Mouse (Mus musculus) G1E (cell line): Measurements from ENCODE around the gene Bcl2l12. TPM values are rescaled to one million over a fixed set of nuclear protein-coding genes. Genes with fewer than 3 reads are reported as not detected.
"Not testable (repeated sequence)": the region's sequence is repeated elsewhere in the genome, so short reads cannot be mapped to it uniquely, and the experiment has no call there.

Experiments used
- ATAC-seq: 2 replicates; pipeline ENCODE4 v1.8.0; 2016; ENCODE audit warnings: mild to moderate bottlenecking; ENCODE audit not compliant: insufficient number of reproducible peaks, poor library complexity, low FRiP score, severe bottlenecking; ENCODE audit errors: extremely low read depth
- DNase-seq: peaks from one replicate; pipeline ENCODE4 v3.0.0; 2012; ENCODE audit warnings: low spot score
- H3K27me3 ChIP-seq: 2 replicates; pipeline ENCODE4 v1.6.1; 2012; ENCODE audit warnings: mild to moderate bottlenecking, low read length, inconsistent platforms; ENCODE audit not compliant: insufficient read depth
- H3K36me3 ChIP-seq: replicated peaks from 2 replicates; pipeline ENCODE3; 2012; ENCODE audit warnings: mild to moderate bottlenecking, inconsistent platforms
- H3K4me1 ChIP-seq: 2 replicates; pipeline ENCODE4 v1.6.1; 2012; ENCODE audit warnings: low read depth, low read length, inconsistent platforms, mixed read lengths; ENCODE audit not compliant: insufficient read depth
- H3K4me3 ChIP-seq: 2 replicates; pipeline ENCODE4 v1.5.1; 2012; ENCODE audit warnings: low read depth, mild to moderate bottlenecking, inconsistent platforms, low read length, moderate library complexity, mixed read lengths
- H3K9me3 ChIP-seq: replicated peaks from 2 replicates; pipeline ENCODE4 v1.6.1; 2012; ENCODE audit warnings: inconsistent platforms
- CTCF ChIP-seq: IDR thresholded peaks from 2 replicates; pipeline ENCODE4 v1.5.1; 2012; ENCODE audit warnings: low read depth, low read length, inconsistent platforms, mixed read lengths
- GATA1 ChIP-seq: IDR thresholded peaks from 2 replicates; pipeline ENCODE4 v1.6.1; 2012; ENCODE audit warnings: borderline replicate concordance, low read length, inconsistent platforms, mixed read lengths
- GATA2 ChIP-seq: IDR thresholded peaks from 2 replicates; pipeline ENCODE4 v1.6.1; 2012; ENCODE audit warnings: low read depth, low read length, inconsistent platforms, borderline replicate concordance
- POLR2AphosphoS5 ChIP-seq: IDR thresholded peaks from 2 replicates; pipeline ENCODE4 v1.6.1; 2012; ENCODE audit warnings: low read depth, low read length, inconsistent platforms; ENCODE audit not compliant: insufficient replicate concordance
- TAL1 ChIP-seq: conservative IDR thresholded peaks from 2 replicates; pipeline ENCODE4 v1.6.1; 2012; ENCODE audit warnings: low read depth, low read length, inconsistent platforms, mixed read lengths
- polyA plus RNA-seq: library from polyadenylated mRNA; stranded (reverse); fragments of >175 nt; gene quantifications from 2 replicates; pipeline ENCODE4 v1.2.3, GENCODE M21; 2012
- total RNA-seq, 2 experiments: library from RNA; stranded (forward) in 1 of 2; stranded (reverse) in 1 of 2; fragments of 200-1000 nt in 1 of 2; fragments of >200 nt in 1 of 2; fragmentation: Nextera tagmentation in 1 of 2; gene quantifications; 2 replicates each; pipeline ENCODE4 v1.2.3; 2014 to 2017

Gene Bcl2l12
- total and polyA plus RNA-seq, 3 experiments = 11.1 to 74.6 (median 15.6) TPM

DNA sequence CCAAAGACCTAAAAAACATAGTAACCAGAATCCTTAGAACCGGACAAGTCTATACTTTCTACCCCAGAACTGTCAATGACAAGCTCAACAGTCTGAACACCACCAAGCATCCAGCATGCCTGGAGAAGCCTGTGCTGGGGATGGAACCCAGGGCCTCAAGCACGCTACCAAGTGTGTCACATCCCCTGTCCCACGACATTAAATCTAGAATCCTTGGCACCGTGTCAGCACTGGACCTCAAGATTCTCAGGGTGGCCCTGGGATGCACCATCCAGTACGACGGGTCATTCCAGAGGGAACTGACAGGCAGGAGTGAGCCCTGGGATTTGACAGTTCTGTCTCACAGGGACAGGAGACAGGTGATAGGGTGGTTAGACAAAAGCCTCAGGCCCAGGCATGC lies 31.5 kb upstream of the Bcl2l12 start:
- DNase-seq = no peak
- Histone ChIP-seq H3K4me1 (peaks cover 8% of the 10 kb centered on the region; the same call in 1 of the 2 replicates), H3K9me3 (no peaks in the 10 kb centered on the region), H3K27me3 (no peaks in the 10 kb centered on the region), H3K4me3 (no peak overlapping the region), H3K36me3 (peaks cover 92% of the 10 kb centered on the region)
- TF ChIP-seq CTCF (no peak), GATA1 (no peak), POLR2AphosphoS5 (no peak), GATA2 (no peak), TAL1 (no peak)
- ATAC-seq = no peak

DNA sequence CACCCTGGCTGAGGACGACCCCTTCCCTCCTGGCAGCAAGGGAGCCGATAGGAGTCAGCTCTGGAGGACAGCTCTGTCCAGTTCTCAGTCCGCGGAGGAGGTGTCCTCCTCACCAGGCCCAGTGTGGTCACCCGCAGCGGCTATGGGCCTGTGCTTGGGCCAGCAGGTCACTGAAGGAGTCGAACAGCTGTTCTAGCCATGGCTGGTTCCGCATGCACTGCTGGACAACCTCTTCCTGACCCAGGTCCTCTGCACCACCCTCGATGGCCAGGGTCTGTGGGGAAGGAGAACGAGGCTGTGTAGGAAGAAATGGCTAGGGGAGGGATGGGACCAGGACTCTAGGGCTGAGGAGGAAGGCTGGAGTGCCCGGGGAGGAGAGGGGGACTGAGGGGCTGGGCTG lies 29.8 kb upstream of the Bcl2l12 start:
- DNase-seq = no peak
- TF ChIP-seq POLR2AphosphoS5 (no peak), GATA2 (no peak), GATA1 (no peak), CTCF (no peak), TAL1 (no peak)
- peaks cover 81% of the 10 kb centered on the region for H3K36me3 ChIP-seq
- H3K9me3 ChIP-seq = no peaks in the 10 kb centered on the region
- no peaks in the 10 kb centered on the region for H3K27me3 ChIP-seq
- no peak overlapping the region for H3K4me3 ChIP-seq
- H3K4me1 ChIP-seq = peaks cover 12% of the 10 kb centered on the region; the same call in 1 of the 2 replicates
- no peak for ATAC-seq

DNA sequence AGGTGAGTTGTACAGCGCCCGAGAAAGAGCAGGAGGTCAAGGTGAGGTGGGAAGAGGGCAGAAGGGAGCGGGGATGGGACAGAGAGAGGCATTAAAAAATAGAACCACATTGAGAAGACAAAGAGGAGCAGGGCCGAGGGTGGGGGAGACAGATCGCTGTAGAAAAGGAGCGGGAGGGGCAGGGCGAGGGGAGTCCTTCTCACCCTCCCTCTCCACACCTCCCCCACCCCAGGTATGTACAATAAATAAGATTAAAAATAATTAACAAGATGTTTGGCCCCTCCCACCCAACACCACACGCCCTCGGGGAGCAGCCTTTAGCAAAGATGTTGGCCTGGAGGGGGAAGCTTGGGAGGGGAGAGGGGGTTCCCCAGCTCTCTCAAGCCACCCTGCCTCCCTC lies 29.2 kb upstream of the Bcl2l12 start:
- DNase-seq (no peak), ATAC-seq (no peak)
- Histone ChIP-seq H3K4me1 (peaks cover 12% of the 10 kb centered on the region; the same call in 1 of the 2 replicates), H3K27me3 (no peaks in the 10 kb centered on the region), H3K36me3 (peaks cover 76% of the 10 kb centered on the region), H3K4me3 (no peak overlapping the region), H3K9me3 (no peaks in the 10 kb centered on the region)
- TF ChIP-seq CTCF = no peak
- TF ChIP-seq POLR2AphosphoS5 = no peak
- no peak for TF ChIP-seq GATA1
- TF ChIP-seq GATA2 = no peak
- no peak for TF ChIP-seq TAL1

DNA sequence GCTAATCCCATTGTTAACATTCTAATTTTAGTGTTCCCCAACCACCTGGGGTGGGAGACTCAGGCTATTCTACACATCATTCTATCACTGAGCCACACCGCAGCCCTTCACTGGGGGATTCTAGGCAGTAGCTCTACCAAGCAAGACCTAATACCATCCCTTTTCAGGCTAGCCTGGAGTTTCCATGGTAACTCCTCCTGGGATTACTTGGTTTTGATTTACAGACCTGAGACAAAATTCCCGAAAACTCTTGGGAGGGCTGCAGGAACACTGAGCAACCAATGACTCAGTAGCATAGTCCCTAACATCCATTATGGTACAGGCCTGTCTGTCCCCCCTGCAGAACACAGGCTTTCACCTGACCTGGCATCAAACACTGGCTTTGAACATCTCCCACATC lies 27.7 kb upstream of the Bcl2l12 start:
- Histone ChIP-seq H3K9me3 (no peaks in the 10 kb centered on the region), H3K36me3 (peaks cover 63% of the 10 kb centered on the region), H3K27me3 (peaks cover under 1% of the 10 kb centered on the region; the same call in 1 of the 2 replicates), H3K4me1 (peaks cover 12% of the 10 kb centered on the region; the same call in 1 of the 2 replicates), H3K4me3 (no peak overlapping the region)
- TF ChIP-seq POLR2AphosphoS5 (no peak), CTCF (no peak), GATA2 (no peak), TAL1 (no peak), GATA1 (no peak)
- ATAC-seq (no peak), DNase-seq (no peak)

DNA sequence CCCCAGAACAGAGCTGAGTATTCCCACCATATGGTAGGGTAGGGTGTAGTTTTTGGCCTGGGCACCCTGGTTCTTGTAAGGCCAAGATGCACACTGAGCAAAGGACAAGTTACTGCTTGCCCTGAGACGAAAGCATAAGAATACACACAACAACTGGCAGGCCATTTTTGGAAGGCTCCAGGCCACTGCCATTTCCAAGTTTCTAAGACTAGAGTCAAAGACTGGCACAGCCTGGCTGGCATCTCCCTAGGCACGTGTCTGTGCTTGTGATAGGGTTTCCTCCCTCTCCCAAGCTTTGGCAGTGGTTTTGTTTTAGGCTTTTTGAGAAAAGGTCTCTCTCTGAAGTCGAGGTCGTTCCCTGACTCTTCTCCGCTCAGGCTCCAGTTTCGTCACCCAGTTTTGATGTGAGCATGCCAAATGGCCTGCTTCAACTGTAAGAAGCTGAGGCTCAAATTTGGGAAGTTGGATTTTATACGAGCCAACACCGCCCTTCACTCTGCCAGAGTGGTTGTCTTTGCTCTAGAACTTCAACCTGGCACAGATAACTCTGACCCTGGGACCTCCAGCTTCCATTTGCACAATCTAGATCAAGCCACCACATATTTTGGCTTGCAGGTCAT lies 27.2 kb upstream of the Bcl2l12 start:
- TF ChIP-seq TAL1 (no peak), GATA1 (no peak), CTCF (no peak), POLR2AphosphoS5 (no peak), GATA2 (no peak)
- Histone ChIP-seq H3K4me3 (no peak overlapping the region), H3K9me3 (no peaks in the 10 kb centered on the region), H3K27me3 (peaks cover 5% of the 10 kb centered on the region; the same call in 1 of the 2 replicates), H3K36me3 (peaks cover 59% of the 10 kb centered on the region), H3K4me1 (peaks cover 15% of the 10 kb centered on the region; the same call in 1 of the 2 replicates)
- DNase-seq (no peak), ATAC-seq (no peak)

DNA sequence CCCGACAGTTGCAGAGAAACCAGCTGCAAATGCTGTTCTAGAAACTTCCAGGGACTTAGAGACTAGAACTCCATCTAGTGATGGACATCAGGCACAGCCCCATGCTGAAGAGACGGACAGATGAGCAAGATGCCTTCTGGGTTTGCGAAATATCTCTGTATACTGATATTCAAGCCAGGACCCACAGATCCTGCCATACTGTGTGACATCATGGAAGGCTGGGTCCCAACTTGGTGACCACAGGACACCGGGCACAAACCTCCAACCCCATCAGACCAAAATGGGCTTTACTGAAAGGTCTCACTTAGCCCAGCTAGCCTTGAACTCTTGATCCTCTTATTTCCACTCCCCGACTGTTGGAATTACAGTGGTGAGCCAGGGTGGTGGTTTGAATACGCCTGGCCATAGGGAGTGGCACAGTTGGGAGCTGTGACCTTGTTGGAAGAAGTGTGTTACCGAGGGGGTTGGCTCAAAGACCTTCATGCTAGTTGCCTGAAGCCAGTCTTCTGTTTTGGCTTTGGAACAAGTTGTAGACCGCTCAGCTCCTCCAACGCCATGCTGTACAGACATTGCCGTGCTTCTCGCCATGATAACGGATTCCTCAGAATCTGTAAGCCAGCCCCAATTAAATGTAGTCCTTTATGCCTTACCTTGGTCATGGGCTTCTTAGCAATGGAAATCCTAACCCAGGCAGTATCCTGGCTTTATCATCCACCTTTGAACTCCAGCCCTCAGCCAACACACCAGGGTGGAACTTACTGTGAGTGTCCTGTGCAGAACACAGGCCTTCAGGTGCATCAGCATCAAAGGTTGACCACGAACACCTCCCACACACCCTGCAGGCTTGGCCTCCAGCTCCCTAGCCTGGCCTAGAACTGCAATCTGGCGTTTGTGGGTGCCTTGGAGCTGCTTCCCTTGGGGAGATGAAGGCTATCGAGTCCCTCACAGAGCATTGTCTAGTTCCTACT lies 26.1 kb upstream of the Bcl2l12 start:
- H3K4me1 ChIP-seq = peaks cover 19% of the 10 kb centered on the region; the same call in 1 of the 2 replicates
- H3K36me3 ChIP-seq = peaks cover 48% of the 10 kb centered on the region
- DNase-seq (no peak), ATAC-seq (no peak)
- H3K27me3 ChIP-seq = peaks cover 16% of the 10 kb centered on the region
- H3K9me3 ChIP-seq = no peaks in the 10 kb centered on the region
- no peak overlapping the region for H3K4me3 ChIP-seq
- peak; percentile 74; the same call in 1 of the 2 replicates for TF ChIP-seq POLR2AphosphoS5
- no peak for TF ChIP-seq GATA2

DNA sequence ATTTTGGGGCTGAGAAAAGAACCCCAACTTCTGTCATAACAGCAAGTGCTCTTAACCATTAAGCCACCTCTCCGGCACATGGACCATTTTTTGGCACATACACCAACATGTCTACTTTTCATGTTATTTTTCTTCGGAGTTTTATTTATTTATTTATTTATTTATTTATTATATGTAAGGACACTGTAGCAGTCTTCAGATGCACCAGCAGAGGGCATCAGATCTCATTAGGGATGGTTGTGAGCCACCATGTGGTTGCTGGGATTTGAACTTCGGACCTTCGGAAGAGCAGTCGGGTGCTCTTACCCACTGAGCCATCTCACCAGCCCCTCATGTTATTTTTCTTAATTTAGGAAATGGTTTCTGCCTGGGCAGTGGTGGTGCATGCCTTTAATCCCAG lies 25.2 kb upstream of the Bcl2l12 start:
- ATAC-seq, H3K4me3 ChIP-seq, DNase-seq, H3K9me3 ChIP-seq: not testable (repeated sequence)
- H3K27me3 ChIP-seq = peaks cover 24% of the 10 kb centered on the region
- peaks cover 27% of the 10 kb centered on the region for H3K4me1 ChIP-seq
- peaks cover 39% of the 10 kb centered on the region for H3K36me3 ChIP-seq
